Mouse (Mus musculus): ENCODE measurements around the gene Ercc8.

DNA sequence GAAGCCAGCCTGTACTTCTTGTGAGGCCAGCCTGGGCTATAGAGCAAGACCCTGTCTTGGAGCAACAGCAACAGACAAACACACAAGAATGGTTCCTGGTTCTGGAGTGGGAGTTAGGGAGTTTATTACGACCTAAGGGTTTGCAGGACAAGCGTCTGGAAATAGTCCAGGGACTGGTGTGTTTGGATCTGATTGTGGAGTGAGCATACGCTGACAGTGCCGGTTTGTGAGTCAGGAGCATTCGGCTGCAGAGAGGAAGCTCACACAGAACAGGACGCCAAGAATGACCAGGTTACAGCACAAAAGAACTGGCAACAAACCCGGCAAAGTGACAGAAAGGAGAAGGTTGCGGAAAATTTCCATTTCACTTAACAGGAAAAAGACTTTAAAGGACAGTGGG, 12.0 kb downstream of the Ercc8 start:
- TF ChIP-seq CTCF (IDR thresholded peaks at IDR 0.05; ENCODE audit: borderline replicate concordance, insufficient read depth, low read depth, low read length) (no peak), POLR2A (IDR thresholded peaks at IDR 0.05; ENCODE audit: borderline replicate concordance, insufficient read depth, low read length) (no peak)
